Mouse (Mus musculus) cerebellum, adult 2 months (tissue): ENCODE measurements around the gene Nln. TPM values are rescaled to one million over a fixed set of nuclear protein-coding genes. Genes with fewer than 3 reads are reported as not detected.

Experiments used
- DNase-seq, 2 experiments: peaks; one replicate each; pipeline ENCODE4 v3.0.0; 2021
- H3K27ac ChIP-seq: fragments of 200-500 bp; 2 replicates; pipeline ENCODE4 v1.5.1; 2012; ENCODE audit warnings: low read length, control low read depth, inconsistent platforms; ENCODE audit not compliant: insufficient read depth
- H3K27me3 ChIP-seq: fragments of 200-500 bp; 2 replicates; pipeline ENCODE4 v1.6.1; 2012; ENCODE audit warnings: inconsistent platforms, mild to moderate bottlenecking, low read length, moderate library complexity; ENCODE audit not compliant: control insufficient read depth, insufficient read depth
- H3K4me1 ChIP-seq: fragments of 200-500 bp; 2 replicates; pipeline ENCODE4 v1.6.1; 2011; ENCODE audit warnings: low read length; ENCODE audit not compliant: control insufficient read depth, insufficient read depth
- H3K4me3 ChIP-seq: fragments of 200-500 bp; replicated peaks from 2 replicates; pipeline ENCODE3; 2011; ENCODE audit warnings: mild to moderate bottlenecking, low read depth, low read length, control low read depth; ENCODE audit not compliant: insufficient read depth
- CTCF ChIP-seq: fragments of 200-500 bp; IDR thresholded peaks from 2 replicates; pipeline ENCODE4 v1.5.1; 2011; ENCODE audit warnings: low read depth, mild to moderate bottlenecking, control low read depth, low read length, moderate library complexity, borderline replicate concordance; ENCODE audit not compliant: insufficient read depth
- POLR2A ChIP-seq: fragments of 200-500 bp; IDR thresholded peaks from 2 replicates; pipeline ENCODE4 v1.6.1; 2011; ENCODE audit warnings: low read length, control low read depth, borderline replicate concordance; ENCODE audit not compliant: insufficient read depth
- WGBS: fragments of 180-500 bp; shearing (Covaris S2); methylation state at CpG from one replicate; pipeline ENCODE4 v1.1.7; 2018; 5-methylcytosine and 5-hydroxymethylcytosine counted together
- polyA plus RNA-seq: library from polyadenylated mRNA; depleted of rRNA; stranded (reverse); fragments of >200 nt; gene quantifications from 2 replicates; pipeline ENCODE4 v1.2.3, GENCODE M21; 2012; rRNA removed

The Nln gene
- polyA plus RNA-seq, 1 experiment = 12.9 TPM

- WGBS = 85% methylated on average over 4 of the region's 4 CpGs
- no peaks in the 10 kb centered on the region for H3K27me3 ChIP-seq
- H3K27ac ChIP-seq = no peak overlapping the region
- no peak for DNase-seq
- no peak overlapping the region for H3K4me3 ChIP-seq
- TF ChIP-seq POLR2A (no peak), CTCF (no peak)
- H3K4me1 ChIP-seq = no peaks in the 10 kb centered on the region
Observed at GRCm38 (mm10) chr13:103976181-103976724, 133.2 kb downstream of the Nln start.

DNA sequence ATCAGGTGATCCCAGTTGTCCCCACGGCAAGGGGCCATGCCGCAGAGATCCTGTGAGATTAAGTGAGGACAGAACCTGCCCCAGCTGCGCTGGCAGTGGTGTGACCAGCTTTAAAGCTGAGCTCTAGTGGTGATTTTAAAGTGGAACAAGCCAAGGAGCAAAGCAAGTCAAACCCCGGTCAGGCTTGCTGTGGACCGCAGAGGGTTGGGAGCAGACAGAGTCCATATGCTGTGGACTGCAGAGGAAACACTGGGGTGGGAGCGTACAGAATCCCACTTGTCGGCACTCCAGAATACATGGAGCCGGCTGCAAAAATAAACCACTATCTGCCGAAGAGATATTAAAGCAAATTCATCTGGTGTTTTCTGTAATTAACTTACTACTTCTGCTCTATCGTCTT lies 134.3 kb downstream of the Nln start:
- no peak for TF ChIP-seq POLR2A
- TF ChIP-seq CTCF = no peak
- H3K27me3 ChIP-seq = no peaks in the 10 kb centered on the region
- no peaks in the 10 kb centered on the region for H3K4me1 ChIP-seq
- H3K27ac ChIP-seq = no peak overlapping the region
- H3K4me3 ChIP-seq = no peak overlapping the region
- no peak for DNase-seq
- WGBS = 89% methylated on average over 10 of the region's 10 CpGs

DNA sequence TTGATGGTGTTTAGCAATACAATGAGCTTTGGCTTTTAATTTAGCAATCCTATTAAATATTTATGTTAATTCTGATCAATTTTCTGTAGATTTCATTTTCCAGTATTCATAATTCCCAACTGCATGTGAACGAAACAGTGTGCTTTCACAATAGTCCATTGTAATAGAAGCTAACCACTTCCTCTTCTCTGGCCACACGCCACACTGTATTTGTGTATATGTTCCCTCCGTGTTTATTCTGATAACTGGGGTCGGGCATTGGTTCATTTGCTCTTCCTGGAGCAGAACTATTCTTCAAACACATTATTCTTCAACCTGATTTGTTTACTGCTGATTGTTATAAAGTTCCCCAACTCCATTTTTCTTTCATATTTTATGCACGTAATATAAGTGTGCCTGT lies 135.4 kb downstream of the Nln start:
- WGBS = 79% methylated on average over 5 of the region's 5 CpGs
- DNase-seq = no peak

More for the DNA sequence above, 135.4 kb downstream of the Nln start:
- H3K27ac ChIP-seq = no peak overlapping the region
- H3K27me3 ChIP-seq = no peaks in the 10 kb centered on the region
- no peak overlapping the region for H3K4me3 ChIP-seq
- H3K4me1 ChIP-seq = no peaks in the 10 kb centered on the region
- no peak for TF ChIP-seq CTCF
- TF ChIP-seq POLR2A = no peak

Other genes with a start within 250 kb of the Nln start
- 23.2 and 28.0 TPM in 2 replicates for gene Erbin, start 189.1 kb downstream of the Nln start, polyA plus RNA-seq
- gene Sgtb, start 127 bp upstream of the Nln start, polyA plus RNA-seq = 40.5 and 41.0 TPM in 2 replicates
- gene Trappc13, start 68.9 kb upstream of the Nln start, polyA plus RNA-seq = 30.4 and 31.5 TPM in 2 replicates
- gene Trim23, start 69.2 kb upstream of the Nln start, polyA plus RNA-seq = 31.5 and 33.9 TPM in 2 replicates
- gene Cenpk, start 119.0 kb upstream of the Nln start, polyA plus RNA-seq = 1.0 TPM in 2 replicates
- 9.1 and 9.2 TPM in 2 replicates for gene Ppwd1, start 119.2 kb upstream of the Nln start, polyA plus RNA-seq
- 4.6 and 5.0 TPM in 2 replicates for gene Adamts6, start 178.2 kb upstream of the Nln start, polyA plus RNA-seq